Mouse (Mus musculus): ENCODE results near the gene Timm17b. TPM values are rescaled to one million over a fixed set of nuclear protein-coding genes. Genes with fewer than 3 reads are reported as not detected.
"Not testable (repeated sequence)": the region's sequence is repeated elsewhere in the genome, so short reads cannot be mapped to it uniquely, and the experiment has no call there.

Timm17b gene
- polyA plus RNA-seq, 1 experiment from 2014 or later: 163 TPM

DNA sequence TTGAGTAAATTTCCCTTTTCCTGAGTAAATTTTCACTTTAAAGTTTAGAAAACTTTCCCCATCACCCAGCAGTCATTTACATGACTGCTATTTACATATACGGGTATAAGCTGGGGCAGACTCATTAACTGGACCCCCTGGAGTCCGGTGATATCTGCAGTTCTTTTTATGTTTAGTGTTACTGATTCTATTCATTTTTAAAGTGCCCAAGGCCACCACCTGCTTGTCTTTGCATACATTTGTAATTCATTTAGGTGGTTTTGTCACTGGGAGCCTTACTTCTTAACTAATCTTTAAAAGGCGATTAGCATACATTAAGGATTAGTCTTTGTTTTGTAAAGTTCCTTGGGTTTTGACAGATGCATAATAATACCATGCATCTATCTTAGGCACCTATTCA, 29.3 kb upstream of the Timm17b start:
- Histone ChIP-seq H3K4me1 (ENCODE audit: control insufficient read depth, insufficient read depth, low read depth, low read length) (no peaks in the 10 kb centered on the region), H3K27ac (ENCODE audit: low read depth, low read length) (no peak overlapping the region), H3K27me3 (replicated peaks; ENCODE audit: control insufficient read depth, insufficient read depth, low read length) (no peaks in the 10 kb centered on the region), H3K4me3 (ENCODE audit: low read length) (no peak overlapping the region), H3K4me2 (ENCODE audit: low read length) (no peak overlapping the region), H3K9me3 (ENCODE audit: control insufficient read depth, low read length) (no peaks in the 10 kb centered on the region), H3K36me3 (ENCODE audit: control insufficient read depth, insufficient read depth, low read length) (0 out of 2 replicates have a peak, but pooled peaks cover 6% of the 10 kb centered on the region), H3K9ac (ENCODE audit: low read depth, low read length) (no peak overlapping the region)
- WGBS: 37% methylated on average over 3 of the region's 3 CpGs
- ATAC-seq: no peak

GRCm38 (mm10) chrX:7878007-7878419, 21.1 kb upstream of the Timm17b start, which contains the start of gene Pim2:
Pim2 (plus strand) TSS chrX:7878262.
- WGBS: 14% methylated on average over 38 of the region's 38 CpGs
- H3K36me3 ChIP-seq (ENCODE audit: control insufficient read depth, insufficient read depth, low read length): no peaks in the 10 kb centered on the region
- peak within 1 kb of the TSS; percentile 56 for H3K4me3 ChIP-seq (ENCODE audit: low read length)
- no peaks in the 10 kb centered on the region for H3K9me3 ChIP-seq (ENCODE audit: control insufficient read depth, low read length)
- H3K27me3 ChIP-seq (replicated peaks; ENCODE audit: control insufficient read depth, insufficient read depth, low read length): no peaks in the 10 kb centered on the region
- peak within 1 kb of the TSS; percentile 67 for H3K9ac ChIP-seq (ENCODE audit: low read depth, low read length)
- H3K4me2 ChIP-seq (ENCODE audit: low read length): peak within 1 kb of the TSS; percentile 72
- H3K4me1 ChIP-seq (ENCODE audit: control insufficient read depth, insufficient read depth, low read depth, low read length): peaks cover 2% of the 10 kb centered on the region
- ATAC-seq: peak; percentile 91
- H3K27ac ChIP-seq (ENCODE audit: low read depth, low read length): peak within 1 kb of the TSS; percentile 71

GRCm38 (mm10) chrX:7878495-7878894, 20.7 kb upstream of the Timm17b start:
- peak overlapping the region; percentile 56 for H3K4me3 ChIP-seq (ENCODE audit: low read length)
- no peaks in the 10 kb centered on the region for H3K27me3 ChIP-seq (replicated peaks; ENCODE audit: control insufficient read depth, insufficient read depth, low read length)
- H3K4me2 ChIP-seq (ENCODE audit: low read length): peak overlapping the region; percentile 72
- WGBS: 30% methylated on average over 21 of the region's 21 CpGs
- H3K9me3 ChIP-seq (ENCODE audit: control insufficient read depth, low read length): no peaks in the 10 kb centered on the region
- ATAC-seq: peak; percentile 41
- peaks cover 2% of the 10 kb centered on the region for H3K4me1 ChIP-seq (ENCODE audit: control insufficient read depth, insufficient read depth, low read depth, low read length)
- H3K36me3 ChIP-seq (ENCODE audit: control insufficient read depth, insufficient read depth, low read length): no peaks in the 10 kb centered on the region
- peak overlapping the region; percentile 67 for H3K9ac ChIP-seq (ENCODE audit: low read depth, low read length)
- H3K27ac ChIP-seq (ENCODE audit: low read depth, low read length): peak overlapping the region; percentile 71

DNA sequence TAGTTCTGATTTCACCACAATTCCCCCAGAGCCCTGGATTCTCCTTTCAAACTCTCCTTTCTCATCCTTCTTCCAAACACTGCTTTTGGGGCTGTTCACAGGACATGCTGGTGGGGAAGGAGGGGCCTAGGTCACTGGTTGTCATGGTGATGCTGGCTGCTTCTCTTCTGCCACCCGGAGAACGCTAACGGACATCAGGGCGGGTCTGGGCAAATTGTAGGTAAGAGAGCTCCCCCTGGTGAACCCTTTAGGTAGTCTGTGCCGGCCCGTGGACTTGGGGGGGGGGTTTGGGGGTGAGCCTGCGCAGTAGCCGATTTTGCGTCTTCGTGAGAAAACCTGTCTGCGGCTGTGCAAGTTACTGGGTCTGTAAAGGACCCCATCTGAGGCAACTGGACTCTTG, 19.3 kb upstream of the Timm17b start:
- Histone ChIP-seq H3K27ac (ENCODE audit: low read depth, low read length) (no peak overlapping the region), H3K9ac (ENCODE audit: low read depth, low read length) (no peak overlapping the region), H3K4me1 (ENCODE audit: control insufficient read depth, insufficient read depth, low read depth, low read length) (peaks cover 2% of the 10 kb centered on the region), H3K27me3 (replicated peaks; ENCODE audit: control insufficient read depth, insufficient read depth, low read length) (no peaks in the 10 kb centered on the region), H3K36me3 (ENCODE audit: control insufficient read depth, insufficient read depth, low read length) (no peaks in the 10 kb centered on the region), H3K4me2 (ENCODE audit: low read length) (peak overlapping the region; percentile 72), H3K4me3 (ENCODE audit: low read length) (peak overlapping the region; percentile 56), H3K9me3 (ENCODE audit: control insufficient read depth, low read length) (no peaks in the 10 kb centered on the region)
- peak; percentile 59 for ATAC-seq
- 10% methylated on average over 11 of the region's 11 CpGs for WGBS

DNA sequence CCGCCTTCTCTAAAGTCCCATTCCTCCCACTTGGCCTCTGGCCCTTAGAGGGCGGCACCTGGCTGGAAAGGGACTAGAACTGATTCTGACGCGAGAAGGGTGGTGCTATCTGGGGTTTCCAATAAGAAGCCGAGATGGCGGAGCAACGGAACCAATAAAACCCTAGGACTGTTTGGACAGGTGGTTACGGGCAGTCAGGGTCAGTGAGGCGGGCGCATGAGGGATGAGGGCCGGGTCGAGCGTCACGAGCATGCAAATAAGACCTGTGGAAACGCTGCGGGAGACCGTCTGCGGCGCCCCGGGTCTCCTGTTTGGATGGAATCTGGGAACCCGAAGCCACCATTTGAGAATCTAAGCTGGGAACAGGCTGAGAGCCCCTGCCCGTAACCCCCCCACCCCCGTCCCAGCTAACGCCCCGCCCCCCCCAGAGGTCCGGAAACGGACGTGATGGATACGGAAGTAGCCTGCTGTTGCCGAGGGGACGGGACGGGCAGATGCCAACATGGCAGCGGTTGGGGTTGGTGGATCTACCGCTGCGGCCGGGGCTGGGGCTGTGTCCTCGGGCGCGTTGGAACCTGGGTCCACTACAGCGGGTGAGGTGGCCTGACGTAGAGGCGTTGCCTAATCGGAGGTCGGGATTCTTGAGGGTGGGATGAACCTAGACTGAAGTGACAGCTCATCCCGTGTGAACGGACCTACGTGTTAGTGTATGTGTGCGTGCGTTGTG, 15.2 kb upstream of the Timm17b start, which contains the start of gene Slc35a2:
Slc35a2 (plus strand) TSS at position 188 of the 727 bp plus-strand sequence.
- Histone ChIP-seq H3K36me3 (ENCODE audit: control insufficient read depth, insufficient read depth, low read length) (no peaks in the 10 kb centered on the region), H3K4me1 (ENCODE audit: control insufficient read depth, insufficient read depth, low read depth, low read length) (peaks cover 2% of the 10 kb centered on the region), H3K27ac (ENCODE audit: low read depth, low read length) (peak within 1 kb of the TSS; percentile 81), H3K4me3 (ENCODE audit: low read length) (peak within 1 kb of the TSS; percentile 49), H3K9ac (ENCODE audit: low read depth, low read length) (peak within 1 kb of the TSS; percentile 52), H3K9me3 (ENCODE audit: control insufficient read depth, low read length) (no peaks in the 10 kb centered on the region), H3K27me3 (replicated peaks; ENCODE audit: control insufficient read depth, insufficient read depth, low read length) (no peaks in the 10 kb centered on the region), H3K4me2 (ENCODE audit: low read length) (peak within 1 kb of the TSS; percentile 57)
- 16% methylated on average over 39 of the region's 49 CpGs for WGBS
- ATAC-seq: peak; percentile 92

GRCm38 (mm10) chrX:7898211-7898610, 946 bp upstream of the Timm17b start:
- peak overlapping the region; percentile 48 for H3K4me3 ChIP-seq (ENCODE audit: low read length)
- peak overlapping the region; percentile 67 for H3K9ac ChIP-seq (ENCODE audit: low read depth, low read length)
- peaks cover 3% of the 10 kb centered on the region for H3K36me3 ChIP-seq (ENCODE audit: control insufficient read depth, insufficient read depth, low read length)
- peak overlapping the region; percentile 89 for H3K27ac ChIP-seq (ENCODE audit: low read depth, low read length)
- H3K27me3 ChIP-seq (replicated peaks; ENCODE audit: control insufficient read depth, insufficient read depth, low read length): no peaks in the 10 kb centered on the region
- ATAC-seq: no peak
- peaks cover 6% of the 10 kb centered on the region for H3K4me1 ChIP-seq (ENCODE audit: control insufficient read depth, insufficient read depth, low read depth, low read length)
- peak overlapping the region; percentile 56 for H3K4me2 ChIP-seq (ENCODE audit: low read length)
- WGBS: 32% methylated on average over 13 of the region's 13 CpGs
- no peaks in the 10 kb centered on the region for H3K9me3 ChIP-seq (ENCODE audit: control insufficient read depth, low read length)

- ATAC-seq: no peak
- H3K36me3 ChIP-seq (ENCODE audit: control insufficient read depth, insufficient read depth, low read length): 0 out of 2 replicates have a peak, but pooled peaks cover 2% of the 10 kb centered on the region
- H3K4me3 ChIP-seq (ENCODE audit: low read length): no peak overlapping the region
- H3K4me2 ChIP-seq (ENCODE audit: low read length): no peak overlapping the region
- H3K27ac ChIP-seq (ENCODE audit: low read depth, low read length): no peak overlapping the region
- H3K4me1 ChIP-seq (ENCODE audit: control insufficient read depth, insufficient read depth, low read depth, low read length): no peaks in the 10 kb centered on the region; the same call in none of the 2 replicates
- 95% methylated on average over 5 of the region's 5 CpGs for WGBS
- no peaks in the 10 kb centered on the region for H3K27me3 ChIP-seq (replicated peaks; ENCODE audit: control insufficient read depth, insufficient read depth, low read length)
- no peak overlapping the region for H3K9ac ChIP-seq (ENCODE audit: low read depth, low read length)
- H3K9me3 ChIP-seq (ENCODE audit: control insufficient read depth, low read length): no peaks in the 10 kb centered on the region
Observed at GRCm38 (mm10) chrX:7904441-7904840, 5.3 kb downstream of the Timm17b start.

GRCm38 (mm10) chrX:7907735-7908134, 8.6 kb downstream of the Timm17b start, which contains the start of gene Gm10491:
Gm10491 (minus strand) TSS chrX:7907835.
- Histone ChIP-seq H3K4me2 (ENCODE audit: low read length) (no peak within 1 kb of the TSS), H3K4me1 (ENCODE audit: control insufficient read depth, insufficient read depth, low read depth, low read length) (no peaks in the 10 kb centered on the region), H3K36me3 (ENCODE audit: control insufficient read depth, insufficient read depth, low read length) (0 out of 2 replicates have a peak, but pooled peaks cover 2% of the 10 kb centered on the region), H3K9me3 (ENCODE audit: control insufficient read depth, low read length) (no peaks in the 10 kb centered on the region), H3K9ac (ENCODE audit: low read depth, low read length) (no peak within 1 kb of the TSS), H3K27me3 (replicated peaks; ENCODE audit: control insufficient read depth, insufficient read depth, low read length) (no peaks in the 10 kb centered on the region), H3K4me3 (ENCODE audit: low read length) (no peak within 1 kb of the TSS), H3K27ac (ENCODE audit: low read depth, low read length) (no peak within 1 kb of the TSS)
- WGBS: 96% methylated on average over 5 of the region's 5 CpGs
- no peak for ATAC-seq

DNA sequence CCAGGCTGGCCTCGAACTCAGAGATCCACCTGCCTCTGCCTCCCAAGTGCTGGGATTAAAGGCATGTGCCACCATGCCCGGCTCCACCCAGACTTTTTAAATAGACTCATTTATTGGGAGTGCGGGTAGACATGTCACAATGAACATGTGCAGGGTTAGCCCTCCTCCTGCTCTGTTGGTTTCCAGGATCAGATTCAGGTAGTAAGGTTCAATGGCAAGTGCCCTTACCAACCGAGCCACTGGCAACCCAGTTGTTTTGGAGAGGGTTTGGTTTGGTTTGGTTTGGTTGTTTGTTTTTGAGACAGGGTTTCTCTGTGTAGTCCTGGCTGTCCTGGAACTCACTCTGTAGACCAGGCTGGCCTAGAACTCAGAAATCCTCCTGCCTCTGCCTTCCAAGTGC, 10.1 kb downstream of the Timm17b start, which contains the start of gene Gm10490:
Gm10490 (plus strand) TSS at position 301 of the 400 bp plus-strand sequence.
- not testable (repeated sequence) for H3K9ac ChIP-seq (ENCODE audit: low read depth, low read length); H3K36me3 ChIP-seq (ENCODE audit: control insufficient read depth, insufficient read depth, low read length); H3K4me1 ChIP-seq (ENCODE audit: control insufficient read depth, insufficient read depth, low read depth, low read length); H3K4me3 ChIP-seq (ENCODE audit: low read length); ATAC-seq; H3K9me3 ChIP-seq (ENCODE audit: control insufficient read depth, low read length); H3K27me3 ChIP-seq (replicated peaks; ENCODE audit: control insufficient read depth, insufficient read depth, low read length); H3K4me2 ChIP-seq (ENCODE audit: low read length); H3K27ac ChIP-seq (ENCODE audit: low read depth, low read length)
- WGBS: 99% methylated on average over 4 of the region's 4 CpGs
